Mouse (Mus musculus) urinary bladder, postnatal 14 days (tissue): ENCODE results near the gene Cit.

Experiments
- DNase-seq: peaks from one replicate; pipeline ENCODE4 v3.0.0; 2021; ENCODE audit warnings: low spot score

Cit gene

GRCm38 (mm10) chr5:116045581-116045980 lies 200.5 kb downstream of the Cit start:
- DNase-seq, result no peak

- no peak for DNase-seq
Measured at GRCm38 (mm10) chr5:116046246-116046645, 201.2 kb downstream of the Cit start.

DNA sequence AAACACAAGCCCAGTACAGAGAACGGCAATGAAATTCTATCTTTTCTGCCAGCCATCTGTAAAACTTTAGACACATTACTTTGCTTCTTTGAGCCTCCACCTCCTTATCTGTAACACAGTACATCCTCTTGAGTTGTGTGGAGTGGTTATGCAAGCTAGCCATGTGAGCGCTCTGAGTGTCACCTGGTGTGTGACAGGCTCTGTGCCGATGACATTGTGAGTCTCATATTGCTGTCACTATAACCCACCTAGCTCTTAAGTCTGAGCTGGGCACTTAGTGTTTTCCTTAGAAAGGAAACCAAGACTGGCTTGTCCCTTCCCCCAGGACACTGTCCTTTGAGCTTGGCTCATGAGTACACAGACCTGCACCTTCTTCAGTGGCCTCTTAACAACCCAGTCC lies 203.2 kb downstream of the Cit start:
- DNase-seq, result no peak

DNA sequence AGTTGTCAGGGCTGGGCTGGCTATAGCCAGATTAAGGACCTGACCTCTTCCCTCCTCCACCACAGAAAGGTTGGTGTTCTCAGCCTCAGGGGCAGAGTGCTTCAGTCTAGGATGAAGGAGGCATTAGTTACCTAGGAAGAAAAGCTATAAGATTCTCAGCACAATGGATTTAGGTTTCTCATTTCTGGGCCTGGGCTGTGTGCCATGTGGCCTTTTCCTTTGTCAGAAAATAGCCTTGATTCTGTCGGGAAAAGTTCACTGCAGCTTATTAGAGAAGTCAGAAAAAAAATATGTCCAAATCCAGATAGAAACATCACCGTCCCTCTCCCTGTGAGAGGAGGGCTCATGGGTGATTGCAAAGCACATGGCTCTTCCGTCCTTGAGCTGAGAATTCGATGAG lies 204.7 kb downstream of the Cit start:
- no peak for DNase-seq

GRCm38 (mm10) chr5:116052171-116052570 lies 207.1 kb downstream of the Cit start:
- no peak for DNase-seq

GRCm38 (mm10) chr5:116052826-116053225 lies 207.7 kb downstream of the Cit start:
- no peak for DNase-seq
